Mouse (Mus musculus) heart, embryonic 10.5 days (tissue): Measurements from ENCODE around the gene Katnbl1. TPM values are rescaled to one million over a fixed set of nuclear protein-coding genes. Genes with fewer than 3 reads are reported as not detected.
"Not testable (repeated sequence)": the region's sequence is repeated elsewhere in the genome, so short reads cannot be mapped to it uniquely, and the experiment has no call there.

Experiments
- DNase-seq: peaks from one replicate; pipeline ENCODE4 v3.0.0-alpha.2; 2017; ENCODE audit warnings: low spot score
- H3K27ac ChIP-seq: fragments of 300-500 bp; sonication (generic); 2 replicates; pipeline ENCODE4 v1.5.1; 2016; ENCODE audit warnings: mild to moderate bottlenecking
- H3K27me3 ChIP-seq: fragments of 300-500 bp; sonication (generic); 2 replicates; pipeline ENCODE4 v1.6.1; 2016; ENCODE audit warnings: mild to moderate bottlenecking; ENCODE audit not compliant: poor library complexity, insufficient read depth, severe bottlenecking
- H3K36me3 ChIP-seq: fragments of 300-500 bp; sonication (generic); 2 replicates; pipeline ENCODE4 v1.6.1; 2016; ENCODE audit warnings: mild to moderate bottlenecking, moderate library complexity
- H3K4me1 ChIP-seq: fragments of 300-500 bp; sonication (generic); 2 replicates; pipeline ENCODE4 v1.6.1; 2016; ENCODE audit warnings: mild to moderate bottlenecking
- H3K4me3 ChIP-seq: fragments of 300-500 bp; sonication (generic); 2 replicates; pipeline ENCODE4 v1.5.1; 2016; ENCODE audit warnings: mild to moderate bottlenecking, moderate library complexity
- H3K9me3 ChIP-seq: fragments of 300-500 bp; sonication (generic); 2 replicates; pipeline ENCODE4 v1.6.1; 2016; ENCODE audit warnings: mild to moderate bottlenecking, moderate library complexity
- WGBS: fragments of 180-500 bp; shearing (Covaris S2); methylation state at CpG from one replicate; pipeline ENCODE4 v1.1.7; 2016; 5-methylcytosine and 5-hydroxymethylcytosine counted together
- polyA plus RNA-seq: library from polyadenylated mRNA; unstranded; fragments of >200 nt; fragmentation: Nextera tagmentation; extraction: Ambion mirVana; gene quantifications from 2 replicates; pipeline ENCODE4 v1.2.1, GENCODE M21; 2016

Katnbl1 gene
- polyA plus RNA-seq, 1 experiment from 2014 or later: 36.6 TPM

DNA sequence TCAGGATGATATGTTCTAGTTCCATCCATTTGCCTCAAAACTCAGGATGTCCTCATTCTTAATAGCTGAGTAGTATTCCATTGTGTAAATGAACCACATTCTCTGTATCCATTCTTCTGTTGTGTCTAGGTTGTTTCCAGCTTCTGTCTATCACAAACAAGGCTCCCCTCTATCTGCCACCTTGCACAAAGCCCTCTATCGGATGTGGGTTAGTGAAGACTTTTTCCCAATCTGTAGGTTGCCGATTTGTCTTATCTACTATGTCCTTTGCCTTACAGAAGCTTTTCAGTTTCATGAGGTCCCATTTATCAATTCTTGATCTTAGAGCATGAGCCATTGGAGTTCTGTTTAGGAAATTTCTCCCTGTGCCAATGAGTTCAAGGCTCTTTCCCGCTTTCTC, 49.5 kb downstream of the Katnbl1 start:
- WGBS: 81% methylated on average over 3 of the region's 3 CpGs
- not testable (repeated sequence) for H3K27me3 ChIP-seq, H3K27ac ChIP-seq, H3K9me3 ChIP-seq, H3K36me3 ChIP-seq, H3K4me3 ChIP-seq, DNase-seq, H3K4me1 ChIP-seq

DNA sequence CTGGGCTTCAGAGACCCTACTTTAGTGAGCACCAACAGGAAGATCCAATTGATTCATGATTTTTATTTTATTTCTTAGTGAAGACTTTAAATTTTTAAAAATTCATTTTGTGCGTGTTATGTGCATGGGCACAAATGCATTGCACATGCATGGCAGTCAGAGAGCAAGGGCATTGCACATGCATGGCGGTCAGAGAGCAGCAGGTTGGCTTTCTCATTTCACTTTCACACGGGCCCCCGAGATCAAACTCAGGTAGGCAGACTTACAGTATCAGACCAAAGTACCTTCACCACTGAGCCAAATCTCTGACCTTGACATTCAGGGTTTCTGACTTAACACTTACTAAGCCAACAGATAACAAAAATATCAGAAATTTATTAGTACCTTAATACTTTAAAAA, 50.7 kb downstream of the Katnbl1 start:
- Histone ChIP-seq H3K4me3 (no peak overlapping the region), H3K9me3 (no peaks in the 10 kb centered on the region), H3K27me3 (no peaks in the 10 kb centered on the region), H3K4me1 (no peaks in the 10 kb centered on the region), H3K36me3 (no peaks in the 10 kb centered on the region), H3K27ac (no peak overlapping the region)
- 81% methylated on average over 4 of the region's 4 CpGs for WGBS
- no peak for DNase-seq

DNA sequence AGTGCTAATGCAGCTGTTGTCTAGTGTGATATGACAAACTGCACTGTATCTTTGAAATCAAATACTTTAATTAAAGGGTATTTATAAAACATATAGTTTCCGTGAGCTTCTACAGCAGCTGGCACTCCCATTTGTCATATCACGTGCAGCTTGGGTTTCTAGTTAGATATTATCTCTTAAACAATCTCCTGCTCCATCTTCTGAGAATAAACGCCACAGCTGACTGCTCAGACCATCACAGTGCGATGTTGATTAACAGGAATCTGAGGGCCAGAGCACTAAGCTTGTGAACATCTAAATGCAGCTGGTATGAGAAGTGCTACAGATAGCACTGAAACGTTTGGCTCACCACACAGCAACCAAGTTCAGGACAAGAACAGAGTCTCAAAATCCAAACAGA, 51.4 kb downstream of the Katnbl1 start:
- Histone ChIP-seq H3K4me1 (no peaks in the 10 kb centered on the region), H3K27ac (no peak overlapping the region), H3K9me3 (no peaks in the 10 kb centered on the region), H3K27me3 (no peaks in the 10 kb centered on the region), H3K36me3 (no peaks in the 10 kb centered on the region), H3K4me3 (no peak overlapping the region)
- 61% methylated on average over 5 of the region's 5 CpGs for WGBS
- DNase-seq: no peak

DNA sequence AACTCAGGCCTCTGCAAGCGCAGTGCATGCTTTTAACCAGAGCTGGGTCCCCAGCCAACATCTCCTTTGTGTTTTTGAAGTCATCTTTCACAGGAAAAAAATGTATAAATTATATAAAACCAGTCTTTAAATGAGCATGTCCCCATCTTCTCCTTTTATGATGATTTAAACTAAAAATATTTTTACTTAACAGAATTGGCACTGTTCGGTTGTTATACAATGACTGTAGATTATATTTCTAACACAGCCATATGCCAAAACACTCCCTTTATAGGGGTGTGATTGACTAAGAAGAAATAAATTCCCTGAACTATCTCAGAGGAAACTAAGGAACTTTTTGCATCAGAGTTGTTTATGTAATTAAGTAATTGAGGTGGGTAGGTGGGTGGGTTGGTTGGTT, 53.5 kb downstream of the Katnbl1 start:
- Histone ChIP-seq H3K27me3 (no peaks in the 10 kb centered on the region), H3K9me3 (no peaks in the 10 kb centered on the region), H3K27ac (no peak overlapping the region), H3K36me3 (no peaks in the 10 kb centered on the region), H3K4me3 (no peak overlapping the region), H3K4me1 (no peaks in the 10 kb centered on the region)
- DNase-seq: no peak
- WGBS: 83% methylated on average over 2 of the region's 2 CpGs

DNA sequence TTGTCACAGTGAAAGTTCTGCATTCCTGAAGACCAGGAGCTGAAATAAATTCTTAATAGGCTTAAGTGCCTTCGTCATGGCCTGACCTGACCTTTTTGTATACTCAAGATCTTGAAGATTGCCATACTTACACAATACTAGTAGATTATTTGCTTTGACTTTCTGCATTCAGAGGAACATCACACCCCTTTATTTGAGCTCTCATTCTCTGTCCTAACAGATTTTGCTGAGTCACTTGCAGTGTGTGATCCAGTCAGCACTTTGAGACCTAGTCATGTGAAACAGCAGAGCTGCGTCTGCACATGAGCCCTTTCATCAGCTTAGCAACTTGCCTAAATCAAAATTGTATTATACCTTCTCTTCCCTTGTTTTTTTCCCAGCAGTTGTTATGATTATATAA, 54.3 kb downstream of the Katnbl1 start:
- WGBS: 72% methylated on average over 2 of the region's 2 CpGs
- H3K9me3 ChIP-seq: no peaks in the 10 kb centered on the region
- H3K36me3 ChIP-seq: no peaks in the 10 kb centered on the region
- no peaks in the 10 kb centered on the region for H3K4me1 ChIP-seq
- no peak overlapping the region for H3K27ac ChIP-seq
- no peaks in the 10 kb centered on the region for H3K27me3 ChIP-seq
- no peak overlapping the region for H3K4me3 ChIP-seq
- no peak for DNase-seq

DNA sequence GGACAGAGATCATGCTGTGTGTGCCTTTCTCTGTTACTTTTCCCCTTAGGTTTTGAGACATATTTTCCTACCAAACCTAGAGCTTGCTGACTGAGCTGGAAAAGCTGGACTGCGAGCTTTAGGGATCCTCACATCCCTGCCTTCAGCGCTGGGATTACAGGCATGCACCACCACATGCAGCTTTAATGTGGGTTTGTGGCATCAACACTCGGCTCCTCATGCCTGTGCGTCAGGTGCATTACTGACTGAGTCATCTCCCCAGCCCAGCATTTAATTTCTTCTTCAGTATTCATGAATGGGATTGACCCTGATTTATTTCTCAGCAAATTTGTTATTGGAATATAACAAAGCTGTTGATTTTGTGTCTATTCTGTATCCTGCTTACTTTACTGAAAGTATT, 57.3 kb downstream of the Katnbl1 start:
- DNase-seq: no peak
- no peaks in the 10 kb centered on the region for H3K36me3 ChIP-seq
- no peaks in the 10 kb centered on the region for H3K9me3 ChIP-seq
- no peak overlapping the region for H3K27ac ChIP-seq
- no peaks in the 10 kb centered on the region for H3K4me1 ChIP-seq
- H3K27me3 ChIP-seq: no peaks in the 10 kb centered on the region
- 72% methylated on average over 4 of the region's 4 CpGs for WGBS
- no peak overlapping the region for H3K4me3 ChIP-seq

DNA sequence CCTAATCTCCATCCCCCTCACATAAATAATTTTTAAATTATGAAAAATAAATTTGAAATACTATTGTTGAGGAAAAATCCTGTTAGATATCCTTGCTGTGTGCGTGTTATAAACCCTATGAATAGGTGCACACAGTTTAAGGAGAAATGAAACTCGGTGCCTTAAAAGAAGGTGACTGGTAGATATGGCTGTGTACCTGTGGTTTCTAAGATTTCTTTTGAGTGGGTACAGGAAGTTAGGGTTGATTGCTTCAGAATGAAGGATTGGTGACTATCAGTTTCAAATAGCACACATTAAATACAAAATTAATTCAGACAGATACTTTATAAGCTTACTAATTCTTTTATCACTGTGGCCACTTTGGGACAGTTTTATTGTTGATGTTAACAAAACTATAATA, 58.6 kb downstream of the Katnbl1 start:
- no peaks in the 10 kb centered on the region for H3K4me1 ChIP-seq
- H3K27me3 ChIP-seq: no peaks in the 10 kb centered on the region
- H3K4me3 ChIP-seq: no peak overlapping the region
- H3K9me3 ChIP-seq: no peaks in the 10 kb centered on the region
- DNase-seq: no peak
- no peaks in the 10 kb centered on the region for H3K36me3 ChIP-seq
- 80% methylated on average over 2 of the region's 2 CpGs for WGBS
- no peak overlapping the region for H3K27ac ChIP-seq

DNA sequence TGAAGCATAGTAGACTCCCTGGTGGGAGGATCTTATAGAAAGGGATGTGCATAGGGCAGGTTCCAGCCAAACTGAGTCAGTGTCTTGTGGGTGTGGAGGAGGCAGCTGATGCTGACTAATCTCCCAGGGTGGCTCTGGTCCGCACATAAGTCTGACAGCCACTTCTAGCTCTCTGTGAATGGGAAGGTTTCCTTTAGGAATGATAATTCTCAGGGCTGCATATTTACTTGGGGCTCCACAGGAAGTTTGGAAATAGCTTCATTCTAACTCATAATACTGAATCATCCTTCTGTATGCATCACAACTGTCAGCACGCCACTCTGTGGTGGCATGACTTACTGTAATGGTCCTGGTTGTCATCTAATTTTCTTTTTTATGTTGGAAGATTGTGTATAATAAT, 64.5 kb downstream of the Katnbl1 start:
- Histone ChIP-seq H3K4me1 (no peaks in the 10 kb centered on the region), H3K4me3 (no peak overlapping the region)
- WGBS: 63% methylated on average over 2 of the region's 2 CpGs

DNA sequence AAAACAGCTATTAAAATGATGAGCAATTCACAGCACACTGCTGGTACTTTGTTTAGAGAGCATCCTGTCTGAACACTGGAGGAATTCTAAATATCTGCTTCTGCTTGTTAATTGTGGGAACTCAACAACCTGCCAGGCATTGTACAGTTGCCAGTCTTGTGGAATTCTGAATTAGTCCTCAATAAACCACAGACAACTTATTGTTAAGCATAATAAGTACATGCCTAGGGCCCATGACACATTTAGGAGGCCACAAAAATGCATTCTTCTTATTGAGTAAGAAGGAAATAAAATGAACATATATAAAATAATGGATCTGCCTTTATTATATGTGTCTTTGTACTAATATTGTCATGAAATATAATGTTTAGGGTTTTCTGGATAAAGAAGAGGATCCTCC, 66.5 kb downstream of the Katnbl1 start:
- Histone ChIP-seq H3K4me3 (no peak overlapping the region), H3K36me3 (no peaks in the 10 kb centered on the region), H3K9me3 (no peaks in the 10 kb centered on the region), H3K27me3 (no peaks in the 10 kb centered on the region), H3K4me1 (no peaks in the 10 kb centered on the region), H3K27ac (no peak overlapping the region)
- DNase-seq: no peak

More for the DNA sequence above, 64.5 kb downstream of the Katnbl1 start:
- no peak for DNase-seq
- Histone ChIP-seq H3K36me3 (no peaks in the 10 kb centered on the region), H3K9me3 (no peaks in the 10 kb centered on the region), H3K27ac (no peak overlapping the region), H3K27me3 (no peaks in the 10 kb centered on the region)

DNA sequence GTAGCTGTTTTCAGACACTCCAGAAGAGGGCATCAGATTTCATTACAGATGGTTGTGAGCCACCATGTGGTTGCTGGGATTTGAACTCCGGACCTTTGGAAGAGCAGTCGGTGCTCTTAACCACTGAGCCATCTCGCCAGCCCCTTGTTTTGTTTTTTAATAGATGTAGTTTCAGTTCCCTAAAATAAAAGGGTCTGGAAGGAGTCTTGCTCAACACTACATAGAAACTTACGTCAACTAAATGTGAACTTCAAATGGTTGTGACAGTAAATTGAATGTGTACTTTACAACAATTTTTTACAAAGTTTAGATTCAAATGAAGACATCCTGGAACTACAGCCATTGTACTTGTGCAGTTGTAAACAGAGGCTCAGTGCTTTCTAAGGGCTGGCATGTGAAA, 69.0 kb downstream of the Katnbl1 start:
- H3K9me3 ChIP-seq, DNase-seq, H3K4me3 ChIP-seq, H3K27ac ChIP-seq, H3K36me3 ChIP-seq, H3K27me3 ChIP-seq, H3K4me1 ChIP-seq: not testable (repeated sequence)
- WGBS: 69% methylated on average over 4 of the region's 4 CpGs

DNA sequence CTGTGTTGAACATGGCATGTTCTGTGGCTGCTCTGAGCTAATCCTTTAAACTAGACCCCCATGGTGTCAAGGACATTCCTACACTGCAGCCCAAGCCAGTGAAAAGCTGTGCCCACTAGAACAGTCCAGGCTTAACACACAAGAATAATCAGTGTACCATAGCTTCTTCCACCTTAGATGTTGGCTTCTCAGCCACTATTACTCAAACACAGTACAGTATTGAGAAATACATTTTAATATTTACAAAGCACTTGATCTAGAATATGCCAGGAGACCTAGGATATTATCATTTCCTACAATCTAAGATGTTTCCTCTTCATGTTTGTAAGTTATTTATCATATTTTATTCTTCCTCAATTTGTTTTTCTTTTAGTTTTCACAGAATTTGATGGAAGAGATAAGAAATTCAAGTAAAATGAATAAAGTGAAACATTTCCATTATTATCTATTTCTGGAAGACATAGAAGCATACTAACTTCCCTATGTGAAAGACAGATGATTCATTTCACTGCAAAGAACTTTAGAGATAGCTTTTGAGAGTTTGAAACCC, 69.6 kb downstream of the Katnbl1 start:
- Histone ChIP-seq H3K36me3 (no peaks in the 10 kb centered on the region), H3K9me3 (no peaks in the 10 kb centered on the region), H3K4me3 (no peak overlapping the region), H3K4me1 (no peaks in the 10 kb centered on the region), H3K27ac (no peak overlapping the region), H3K27me3 (no peaks in the 10 kb centered on the region)
- no peak for DNase-seq

DNA sequence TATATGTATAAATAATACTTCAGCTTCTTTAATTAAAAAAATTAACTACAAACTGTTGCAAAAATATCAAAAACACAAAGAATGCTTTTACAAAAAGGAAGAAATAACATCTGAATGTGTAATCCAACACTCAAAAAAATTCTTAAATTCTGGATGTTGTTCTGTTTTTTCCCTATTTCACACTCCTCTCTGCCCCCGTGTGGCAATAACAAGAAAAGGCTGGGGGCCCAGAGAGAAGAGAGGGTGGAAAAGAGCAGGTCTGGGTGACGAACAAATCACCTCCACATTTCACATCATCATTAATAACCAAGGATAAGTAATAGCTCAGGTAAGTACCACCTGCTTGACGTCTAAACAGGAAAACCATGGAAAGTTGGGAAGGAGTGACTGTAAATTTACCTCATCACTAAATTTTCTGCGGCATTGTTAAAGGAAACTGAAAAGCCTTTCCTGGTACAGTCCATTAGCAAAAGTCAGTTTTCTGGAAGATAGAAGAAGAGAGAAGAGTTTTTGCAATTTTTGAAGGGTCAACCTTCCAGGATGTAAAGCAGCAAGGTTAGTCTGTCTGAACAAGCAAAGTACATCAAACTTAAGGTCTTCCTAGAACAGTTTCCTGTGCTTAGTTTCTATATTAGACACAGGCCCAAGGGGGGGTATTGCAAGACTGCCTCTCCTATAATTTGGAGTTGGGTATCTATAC, 70.7 kb downstream of the Katnbl1 start:
- WGBS: 30% methylated on average over 4 of the region's 4 CpGs
- Histone ChIP-seq H3K9me3 (no peaks in the 10 kb centered on the region), H3K27me3 (no peaks in the 10 kb centered on the region), H3K4me1 (no peaks in the 10 kb centered on the region), H3K36me3 (no peaks in the 10 kb centered on the region), H3K27ac (no peak overlapping the region), H3K4me3 (no peak overlapping the region)
- DNase-seq: no peak

DNA sequence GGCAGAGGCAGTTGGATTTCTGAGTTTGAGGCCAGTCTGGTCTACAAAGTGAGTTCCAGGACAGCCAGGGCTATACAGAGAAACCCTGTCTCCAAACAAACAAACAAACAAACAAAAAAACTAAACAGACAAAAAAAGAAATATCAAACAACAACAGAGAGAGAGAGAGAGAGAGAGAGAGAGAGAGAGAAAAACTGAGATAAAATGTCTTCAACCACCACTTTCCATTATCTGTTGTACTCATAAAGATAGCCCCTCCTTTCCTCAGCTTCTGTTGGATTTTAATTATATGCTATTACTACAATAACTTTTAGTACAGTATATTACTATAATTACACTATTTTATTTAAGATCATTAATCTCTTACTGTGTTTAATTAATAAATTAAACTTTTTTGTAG, 73.5 kb downstream of the Katnbl1 start:
- H3K27ac ChIP-seq, H3K4me1 ChIP-seq, H3K36me3 ChIP-seq, DNase-seq, H3K4me3 ChIP-seq, H3K27me3 ChIP-seq, H3K9me3 ChIP-seq: not testable (repeated sequence)
